Mouse (Mus musculus): ENCODE data around the gene Kcnma1. TPM values are rescaled to one million over a fixed set of nuclear protein-coding genes. Genes with fewer than 3 reads are reported as not detected.

Kcnma1 gene
- polyA plus RNA-seq, 1 experiment from 2014 or later = 19.5 TPM

- H3K9me3 ChIP-seq = no peaks in the 10 kb centered on the region
- H3K4me2 ChIP-seq = no peak overlapping the region
- no peak overlapping the region for H3K27ac ChIP-seq
- no peak overlapping the region for H3K9ac ChIP-seq
- no peak overlapping the region for H3K4me3 ChIP-seq
- H3K4me1 ChIP-seq = no peaks in the 10 kb centered on the region
- WGBS = 81% methylated on average over 3 of the region's 3 CpGs
- no peaks in the 10 kb centered on the region for H3K27me3 ChIP-seq (replicated peaks)
- H3K36me3 ChIP-seq (replicated peaks) = no peaks in the 10 kb centered on the region
- no peak for ATAC-seq (replicated peaks)
Observed at GRCm38 (mm10) chr14:23696341-23696740, 317.9 kb downstream of the Kcnma1 start.

- ATAC-seq (replicated peaks) = no peak
- no peak overlapping the region for H3K9ac ChIP-seq
- H3K36me3 ChIP-seq (replicated peaks) = no peaks in the 10 kb centered on the region
- no peak overlapping the region for H3K27ac ChIP-seq
- H3K9me3 ChIP-seq = no peaks in the 10 kb centered on the region
- WGBS = 63% methylated on average over 5 of the region's 5 CpGs
- no peaks in the 10 kb centered on the region for H3K27me3 ChIP-seq (replicated peaks)
- H3K4me3 ChIP-seq = no peak overlapping the region
- no peaks in the 10 kb centered on the region; the same call in 1 of the 2 replicates for H3K4me1 ChIP-seq
- no peak overlapping the region for H3K4me2 ChIP-seq
Observed at GRCm38 (mm10) chr14:23689681-23690080, 324.6 kb downstream of the Kcnma1 start.

GRCm38 (mm10) chr14:23688513-23688912, 325.8 kb downstream of the Kcnma1 start:
- no peak for ATAC-seq (replicated peaks)
- H3K27ac ChIP-seq = no peak overlapping the region
- no peak overlapping the region for H3K9ac ChIP-seq
- no peaks in the 10 kb centered on the region for H3K27me3 ChIP-seq (replicated peaks)
- no peak overlapping the region for H3K4me2 ChIP-seq
- H3K4me1 ChIP-seq = no peaks in the 10 kb centered on the region; the same call in 1 of the 2 replicates
- no peaks in the 10 kb centered on the region for H3K36me3 ChIP-seq (replicated peaks)
- H3K4me3 ChIP-seq = no peak overlapping the region
- WGBS = 69% methylated on average over 3 of the region's 3 CpGs
- H3K9me3 ChIP-seq = no peaks in the 10 kb centered on the region

GRCm38 (mm10) chr14:23684463-23685066, 329.7 kb downstream of the Kcnma1 start:
- no peak for ATAC-seq (replicated peaks)
- H3K27ac ChIP-seq = no peak overlapping the region
- H3K9ac ChIP-seq = no peak overlapping the region
- H3K36me3 ChIP-seq (replicated peaks) = no peaks in the 10 kb centered on the region
- H3K4me2 ChIP-seq = no peak overlapping the region
- H3K4me3 ChIP-seq = no peak overlapping the region
- no peaks in the 10 kb centered on the region for H3K9me3 ChIP-seq
- H3K27me3 ChIP-seq (replicated peaks) = no peaks in the 10 kb centered on the region
- H3K4me1 ChIP-seq = no peaks in the 10 kb centered on the region; the same call in 1 of the 2 replicates
- 59% methylated on average over 3 of the region's 3 CpGs for WGBS

- no peaks in the 10 kb centered on the region for H3K4me1 ChIP-seq
- no peaks in the 10 kb centered on the region for H3K9me3 ChIP-seq
- WGBS = 82% methylated on average over 4 of the region's 4 CpGs
- no peak overlapping the region for H3K9ac ChIP-seq
- H3K4me3 ChIP-seq = no peak overlapping the region
- H3K36me3 ChIP-seq (replicated peaks) = no peaks in the 10 kb centered on the region
- H3K4me2 ChIP-seq = no peak overlapping the region
- no peak overlapping the region for H3K27ac ChIP-seq
- no peak for ATAC-seq (replicated peaks)
- H3K27me3 ChIP-seq (replicated peaks) = no peaks in the 10 kb centered on the region
Observed at GRCm38 (mm10) chr14:23682758-23683157, 331.5 kb downstream of the Kcnma1 start.

- 65% methylated on average over 2 of the region's 2 CpGs for WGBS
- no peak for ATAC-seq (replicated peaks)
- no peaks in the 10 kb centered on the region for H3K27me3 ChIP-seq (replicated peaks)
- no peak overlapping the region for H3K4me3 ChIP-seq
- no peak overlapping the region for H3K4me2 ChIP-seq
- H3K9me3 ChIP-seq = no peaks in the 10 kb centered on the region
- H3K27ac ChIP-seq = no peak overlapping the region
- no peak overlapping the region for H3K9ac ChIP-seq
- H3K36me3 ChIP-seq (replicated peaks) = no peaks in the 10 kb centered on the region
- H3K4me1 ChIP-seq = no peaks in the 10 kb centered on the region
Observed at GRCm38 (mm10) chr14:23679378-23679777, 334.9 kb downstream of the Kcnma1 start.

- Histone ChIP-seq H3K4me1 (no peaks in the 10 kb centered on the region), H3K4me2 (no peak overlapping the region), H3K36me3 (replicated peaks) (no peaks in the 10 kb centered on the region), H3K9ac (no peak overlapping the region), H3K27ac (no peak overlapping the region), H3K4me3 (no peak overlapping the region), H3K9me3 (no peaks in the 10 kb centered on the region), H3K27me3 (replicated peaks) (no peaks in the 10 kb centered on the region)
- ATAC-seq (replicated peaks) = no peak
- WGBS = 92% methylated on average over 3 of the region's 3 CpGs
Observed at GRCm38 (mm10) chr14:23666420-23666819, 347.9 kb downstream of the Kcnma1 start.

- Histone ChIP-seq H3K36me3 (replicated peaks) (no peaks in the 10 kb centered on the region), H3K4me2 (no peak overlapping the region), H3K27ac (no peak overlapping the region; the same call in 1 of the 2 replicates)
Observed at GRCm38 (mm10) chr14:23651682-23652081, 362.6 kb downstream of the Kcnma1 start.

GRCm38 (mm10) chr14:23650126-23650525, 364.2 kb downstream of the Kcnma1 start:
- Histone ChIP-seq H3K9ac (no peak overlapping the region), H3K4me1 (peaks cover 6% of the 10 kb centered on the region; the same call in 1 of the 2 replicates), H3K27ac (no peak overlapping the region), H3K27me3 (replicated peaks) (no peaks in the 10 kb centered on the region), H3K9me3 (no peaks in the 10 kb centered on the region), H3K4me2 (no peak overlapping the region), H3K36me3 (replicated peaks) (no peaks in the 10 kb centered on the region), H3K4me3 (no peak overlapping the region)
- no peak for ATAC-seq (replicated peaks)
- WGBS = 88% methylated on average over 3 of the region's 3 CpGs

More at GRCm38 (mm10) chr14:23651682-23652081, 362.6 kb downstream of the Kcnma1 start:
- no peak overlapping the region for H3K4me3 ChIP-seq
- H3K9me3 ChIP-seq = no peaks in the 10 kb centered on the region
- 48% methylated on average over 4 of the region's 4 CpGs for WGBS
- H3K4me1 ChIP-seq = peaks cover 6% of the 10 kb centered on the region; the same call in 1 of the 2 replicates
- no peak overlapping the region for H3K9ac ChIP-seq
- H3K27me3 ChIP-seq (replicated peaks) = no peaks in the 10 kb centered on the region
- ATAC-seq (replicated peaks) = no peak

- peak; percentile 67; the same call in 1 of the 2 replicates for ATAC-seq (replicated peaks)
- H3K27ac ChIP-seq = peak overlapping the region; percentile 56; the same call in 1 of the 2 replicates
- WGBS = 57% methylated on average over 9 of the region's 9 CpGs
Observed at GRCm38 (mm10) chr14:23645361-23646063, 368.8 kb downstream of the Kcnma1 start.

GRCm38 (mm10) chr14:23643162-23643561, 371.1 kb downstream of the Kcnma1 start:
- no peaks in the 10 kb centered on the region for H3K36me3 ChIP-seq (replicated peaks)
- no peak overlapping the region for H3K27ac ChIP-seq
- H3K4me3 ChIP-seq = no peak overlapping the region
- H3K4me2 ChIP-seq = no peak overlapping the region
- no peaks in the 10 kb centered on the region for H3K4me1 ChIP-seq
- H3K9me3 ChIP-seq = no peaks in the 10 kb centered on the region
- no peak for ATAC-seq (replicated peaks)
- 79% methylated on average over 3 of the region's 3 CpGs for WGBS
- no peak overlapping the region for H3K9ac ChIP-seq
- no peaks in the 10 kb centered on the region for H3K27me3 ChIP-seq (replicated peaks)

More at GRCm38 (mm10) chr14:23645361-23646063, 368.8 kb downstream of the Kcnma1 start:
- no peaks in the 10 kb centered on the region for H3K9me3 ChIP-seq
- no peaks in the 10 kb centered on the region for H3K4me1 ChIP-seq
- H3K27me3 ChIP-seq (replicated peaks) = no peaks in the 10 kb centered on the region
- no peak overlapping the region for H3K4me3 ChIP-seq
- no peaks in the 10 kb centered on the region for H3K36me3 ChIP-seq (replicated peaks)
- H3K4me2 ChIP-seq = no peak overlapping the region
- H3K9ac ChIP-seq = no peak overlapping the region

- Histone ChIP-seq H3K4me2 (no peak overlapping the region), H3K27me3 (replicated peaks) (no peaks in the 10 kb centered on the region), H3K27ac (no peak overlapping the region), H3K4me1 (peaks cover 6% of the 10 kb centered on the region; the same call in 1 of the 2 replicates), H3K36me3 (replicated peaks) (no peaks in the 10 kb centered on the region), H3K9me3 (no peaks in the 10 kb centered on the region), H3K9ac (no peak overlapping the region), H3K4me3 (no peak overlapping the region)
- ATAC-seq (replicated peaks) = no peak
- WGBS = 52% methylated on average over 2 of the region's 2 CpGs
Observed at GRCm38 (mm10) chr14:23640665-23641064, 373.6 kb downstream of the Kcnma1 start.
